Mouse (Mus musculus) urinary bladder, postnatal 25 days (tissue): Measurements from ENCODE around the gene Ror1.

ENCODE experiments used
- DNase-seq: peaks from one replicate; pipeline ENCODE4 v3.0.0; 2022; ENCODE audit warnings: low spot score

The Ror1 gene

DNA sequence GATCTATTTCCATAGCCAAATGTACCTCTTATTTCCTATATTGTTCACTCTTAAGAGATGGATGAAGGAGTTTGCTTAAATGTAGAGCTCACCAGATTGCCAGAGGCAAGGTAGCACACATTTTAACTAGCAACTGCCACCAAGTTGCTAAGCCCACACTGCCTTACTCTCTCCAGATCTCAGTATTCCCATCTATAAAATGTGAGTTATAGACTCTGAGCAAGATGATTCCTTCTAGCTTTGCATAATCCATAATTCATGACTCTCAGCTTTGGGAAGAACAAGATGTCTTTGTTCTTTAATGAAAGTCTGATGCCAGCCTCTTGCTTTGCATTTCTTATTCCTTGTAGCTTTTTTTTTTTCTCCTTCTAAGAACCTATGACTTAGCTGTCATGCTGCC, 64.6 kb downstream of the Ror1 start:
- DNase-seq = no peak

DNA sequence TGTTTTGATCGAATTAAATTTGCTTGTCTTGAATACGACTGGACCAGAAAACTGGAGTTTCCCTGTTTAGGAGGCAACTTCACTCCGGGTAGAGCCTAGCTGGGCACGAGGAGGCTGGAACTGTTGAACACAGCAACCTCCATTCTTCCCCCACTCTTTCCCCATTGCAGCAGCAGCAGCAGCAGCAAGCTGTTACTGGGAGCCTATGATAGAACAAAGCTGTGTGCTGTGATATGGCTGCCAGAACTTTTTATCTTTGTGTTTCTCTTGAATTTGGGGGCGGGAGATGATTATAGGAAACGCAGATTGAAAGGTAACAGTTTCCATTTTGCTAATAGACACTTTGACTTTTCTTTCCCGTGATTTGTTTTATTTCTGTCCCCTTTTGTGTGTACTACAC, 70.2 kb downstream of the Ror1 start:
- DNase-seq = no peak

DNA sequence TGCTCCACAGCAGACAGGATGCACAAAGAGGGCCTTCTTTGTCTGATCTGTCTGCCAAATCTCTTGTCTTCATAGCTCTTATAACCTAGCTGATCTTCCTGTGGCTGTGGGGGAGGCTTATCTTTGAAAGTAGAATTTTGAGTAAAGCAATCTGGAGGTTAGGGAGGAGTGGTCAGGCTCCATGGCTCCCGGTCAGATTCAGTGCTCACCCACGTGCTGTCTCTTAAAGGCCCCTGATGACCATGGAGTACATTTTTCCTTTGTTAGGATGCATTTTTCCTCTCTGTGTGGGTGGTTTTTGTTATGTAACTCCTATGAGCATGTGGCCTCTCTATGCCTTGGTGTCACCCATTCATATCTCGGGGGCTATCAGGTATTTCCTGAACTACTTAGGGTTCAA, 71.3 kb downstream of the Ror1 start:
- no peak for DNase-seq

DNA sequence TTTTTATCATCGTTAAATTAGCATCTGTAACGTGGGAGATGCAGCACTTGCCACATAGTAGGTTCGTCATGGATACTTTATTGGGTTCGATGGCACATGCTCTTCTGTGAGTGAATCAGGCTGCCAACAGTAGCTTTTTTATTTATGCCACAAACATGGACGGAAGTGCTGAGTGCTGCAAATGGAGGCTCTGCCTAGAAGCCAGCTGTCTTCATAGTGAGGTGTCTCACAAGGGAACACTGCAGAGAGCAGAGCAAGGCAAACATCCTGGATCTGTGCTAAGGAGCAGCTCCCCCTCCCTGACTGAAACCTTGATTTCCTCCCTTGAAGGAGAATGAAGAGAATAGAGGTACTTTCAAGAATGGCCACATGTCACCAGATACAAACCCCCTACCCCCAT, 74.1 kb downstream of the Ror1 start:
- no peak for DNase-seq

DNA sequence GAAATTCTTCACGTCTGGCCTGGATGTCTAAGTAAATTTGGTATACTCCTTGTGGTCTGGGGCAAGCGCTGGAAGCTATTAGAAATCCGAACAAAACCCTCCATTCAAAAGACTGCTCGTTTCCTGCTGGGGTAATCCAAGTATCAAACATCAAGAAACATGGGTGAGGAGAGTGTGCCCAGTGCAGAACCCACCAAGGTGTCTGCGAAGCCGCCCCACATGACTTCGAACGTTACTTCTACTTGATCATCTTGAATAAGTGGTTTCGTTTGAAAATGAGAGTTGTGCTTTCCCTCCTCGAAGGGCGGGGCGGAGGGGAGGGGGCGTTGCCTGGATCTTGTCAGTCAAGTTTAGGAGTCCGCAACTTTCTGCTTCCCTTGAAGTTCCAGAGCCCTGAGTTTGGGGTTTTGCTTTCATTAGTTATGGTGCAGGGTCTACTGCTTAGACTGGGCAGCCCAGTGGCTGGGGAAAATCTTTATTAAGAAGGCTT, 74.6 kb downstream of the Ror1 start:
- peak; percentile 12 for DNase-seq

DNA sequence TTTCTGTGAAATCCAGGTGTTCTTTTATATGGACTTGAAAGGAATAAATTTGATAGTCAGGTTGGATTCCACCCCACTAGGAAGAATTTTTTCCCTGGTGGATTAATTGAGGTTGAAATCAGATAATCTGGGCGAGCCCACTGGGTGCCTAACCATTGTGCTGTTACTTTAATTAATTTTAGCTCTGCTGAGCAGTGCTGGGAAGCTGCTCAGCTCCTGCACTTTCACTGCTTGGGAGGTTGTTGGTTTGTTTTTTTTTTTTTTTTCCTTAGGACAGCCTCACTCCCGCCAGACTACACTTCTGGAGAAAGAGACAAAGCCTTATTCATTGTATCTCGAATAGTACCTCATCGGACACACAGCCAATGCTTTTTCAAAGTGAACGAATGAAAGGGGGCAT, 75.2 kb downstream of the Ror1 start:
- DNase-seq = no peak

DNA sequence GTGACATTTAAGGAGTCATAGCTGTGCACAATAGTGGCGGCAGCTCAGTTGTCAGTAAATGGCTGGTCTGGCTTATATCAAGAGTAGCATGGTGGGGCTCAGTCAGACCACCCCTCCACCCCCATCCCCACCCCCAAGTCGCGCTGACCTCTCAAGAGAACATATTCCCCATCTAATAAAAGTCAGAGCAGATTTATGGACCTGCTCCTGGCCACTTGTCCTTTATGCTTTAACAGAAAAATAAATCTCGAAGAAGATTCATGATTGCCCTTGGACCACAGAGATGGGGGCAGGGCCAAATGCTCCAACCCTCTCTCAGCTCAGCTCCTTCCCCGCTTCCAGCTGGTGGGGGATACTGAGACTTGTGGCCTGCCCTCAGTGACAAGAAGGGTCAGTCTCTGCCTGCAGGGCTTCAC, 75.9 kb downstream of the Ror1 start:
- DNase-seq = no peak

DNA sequence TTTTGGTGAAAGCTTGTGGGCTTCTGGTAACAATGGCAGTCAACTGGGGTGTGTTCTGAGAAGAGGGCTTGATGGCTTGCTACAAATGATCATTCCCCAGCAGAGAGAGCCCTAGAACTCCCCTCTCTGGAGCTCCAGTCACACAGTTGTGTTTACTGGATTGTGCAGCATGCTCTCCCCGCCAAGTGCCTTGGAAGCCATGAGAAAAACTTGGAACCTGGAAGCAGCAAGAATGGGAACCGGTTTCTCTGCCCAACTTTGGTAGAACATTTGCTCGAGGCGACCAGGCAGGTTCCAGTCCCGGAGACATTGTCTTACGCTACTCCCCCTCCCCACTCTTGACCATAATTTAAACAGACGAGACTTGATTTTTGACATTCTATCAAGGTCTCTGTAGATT, 80.0 kb downstream of the Ror1 start:
- no peak for DNase-seq

DNA sequence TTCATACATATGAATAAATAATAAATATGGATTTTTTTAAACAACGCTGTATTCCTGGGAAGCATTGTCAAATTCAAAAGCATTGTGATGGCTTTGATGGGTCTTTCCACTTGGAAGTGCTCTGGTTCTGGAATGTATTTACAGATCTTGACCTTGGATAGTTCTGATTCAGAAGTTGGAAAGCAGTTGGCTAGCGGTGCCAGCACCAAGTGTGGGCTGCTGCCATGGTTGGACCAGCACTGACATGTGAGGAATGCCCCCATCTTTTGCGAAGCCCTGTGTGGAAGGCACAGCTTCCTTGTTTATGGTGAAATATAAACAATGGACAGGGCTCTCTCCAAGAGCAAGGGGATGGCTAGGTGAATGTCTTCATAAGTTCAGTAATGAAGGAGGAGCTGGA, 82.7 kb downstream of the Ror1 start:
- DNase-seq = no peak

DNA sequence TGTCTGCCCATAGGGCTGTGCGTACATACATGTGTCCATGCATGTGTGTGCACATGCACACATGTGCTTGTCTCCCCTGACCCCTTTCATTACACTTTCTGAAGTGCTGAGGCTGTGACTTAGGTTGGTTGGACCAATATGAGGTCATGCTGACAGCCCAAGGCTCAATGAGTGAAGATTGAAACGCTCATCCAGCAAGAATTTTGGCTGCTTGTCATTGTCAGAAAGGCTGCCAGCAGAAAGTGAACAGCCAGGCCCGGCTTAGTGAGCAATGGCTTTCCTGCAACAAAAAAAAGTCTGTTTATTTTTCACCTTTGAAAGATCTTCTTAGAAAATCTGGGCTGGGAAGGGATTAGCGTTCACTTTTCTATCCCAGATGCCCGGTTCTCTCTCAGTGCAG, 86.1 kb downstream of the Ror1 start:
- DNase-seq = peak; percentile 16

DNA sequence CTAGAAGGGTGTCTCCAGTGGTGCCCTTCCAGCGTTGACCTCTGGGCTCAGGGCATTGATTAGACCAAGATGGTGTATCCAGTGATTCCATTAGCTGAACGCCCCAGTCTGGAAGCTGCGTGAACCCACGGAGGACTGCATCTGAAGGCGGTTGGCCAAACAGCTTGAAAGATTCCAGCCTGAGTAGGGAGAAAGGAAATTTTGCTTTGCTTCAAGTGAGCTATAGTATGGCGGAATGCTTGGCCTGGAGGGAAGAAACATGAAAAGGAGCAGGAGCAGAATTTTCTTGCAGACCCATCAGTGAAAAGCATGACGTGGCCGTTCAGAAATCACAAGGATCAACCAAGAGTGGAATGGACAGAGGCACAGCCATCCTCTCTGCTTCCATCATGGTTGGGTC, 91.2 kb downstream of the Ror1 start:
- DNase-seq = no peak

DNA sequence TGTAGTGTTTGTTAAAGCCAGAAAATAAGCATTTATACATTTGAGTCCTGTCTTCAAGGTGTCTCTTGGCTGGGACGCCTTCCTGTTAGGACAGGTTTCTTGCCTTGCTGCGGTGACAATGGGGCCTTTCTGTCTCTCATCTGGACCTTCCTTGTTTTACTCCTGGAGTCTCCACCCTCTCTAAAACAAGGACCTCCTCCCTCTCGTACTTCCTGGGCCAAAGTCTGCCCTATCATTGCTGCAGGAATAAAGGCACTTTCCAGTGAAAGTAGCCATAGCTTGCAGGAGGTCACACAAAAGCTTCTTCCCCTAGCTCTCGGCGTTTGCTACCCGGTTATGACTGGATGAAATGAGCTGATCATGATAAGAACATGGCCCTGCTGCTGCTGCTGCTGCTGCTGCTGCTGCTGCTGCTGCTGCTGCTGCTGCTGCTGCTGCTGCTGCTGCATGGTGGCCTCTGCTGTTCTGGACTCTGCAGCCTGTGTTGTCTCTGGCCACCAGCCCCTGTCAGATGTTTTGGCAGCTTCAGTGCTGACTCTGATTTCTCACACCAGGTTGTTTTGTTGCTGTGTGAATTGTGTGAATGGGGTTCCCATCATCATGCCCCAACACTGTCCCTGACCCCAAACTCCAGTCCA, 92.1 kb downstream of the Ror1 start:
- DNase-seq = no peak

DNA sequence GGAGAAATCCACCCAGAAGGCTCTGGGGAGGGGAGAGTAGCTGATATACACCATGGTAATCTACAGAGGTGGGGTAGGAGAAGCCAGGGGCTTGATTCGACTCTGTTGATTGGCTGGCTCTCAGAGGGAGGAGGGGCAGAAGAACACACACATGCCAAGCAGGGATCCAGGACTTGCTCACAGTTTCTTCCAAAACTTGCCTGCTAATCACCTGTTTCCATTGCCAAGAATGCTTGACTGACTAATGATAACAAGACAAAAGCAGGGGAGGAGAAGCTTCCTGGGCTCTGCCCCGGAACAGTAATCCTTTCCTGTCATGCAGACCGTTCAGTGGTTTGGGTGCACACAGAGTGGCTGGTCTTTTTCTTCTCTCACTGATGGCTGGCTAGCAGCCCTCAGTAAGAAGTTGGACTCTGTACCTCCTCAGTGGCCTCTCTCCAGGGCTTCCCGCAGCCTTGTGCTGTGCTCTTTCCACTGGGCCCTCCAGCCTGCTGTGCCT, 92.7 kb downstream of the Ror1 start:
- no peak for DNase-seq

DNA sequence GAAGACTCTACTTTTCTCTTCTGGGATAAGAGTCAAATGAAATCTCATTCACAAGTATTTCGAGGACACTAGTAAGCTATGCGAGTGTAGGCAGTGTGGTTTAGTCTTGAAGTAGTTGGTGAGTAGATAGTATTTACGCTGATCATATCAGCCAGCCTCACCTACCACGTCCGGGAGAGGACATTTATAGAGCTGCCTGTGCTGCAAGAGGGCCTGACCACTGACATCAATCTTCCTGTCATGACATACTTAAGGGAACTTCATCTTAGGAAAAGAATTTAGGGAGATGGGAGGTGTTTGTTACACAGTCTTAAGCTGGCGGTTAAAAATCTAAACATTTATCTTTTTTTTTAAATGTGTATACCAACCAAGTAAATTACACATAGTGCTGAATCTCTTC, 95.9 kb downstream of the Ror1 start:
- no peak for DNase-seq

DNA sequence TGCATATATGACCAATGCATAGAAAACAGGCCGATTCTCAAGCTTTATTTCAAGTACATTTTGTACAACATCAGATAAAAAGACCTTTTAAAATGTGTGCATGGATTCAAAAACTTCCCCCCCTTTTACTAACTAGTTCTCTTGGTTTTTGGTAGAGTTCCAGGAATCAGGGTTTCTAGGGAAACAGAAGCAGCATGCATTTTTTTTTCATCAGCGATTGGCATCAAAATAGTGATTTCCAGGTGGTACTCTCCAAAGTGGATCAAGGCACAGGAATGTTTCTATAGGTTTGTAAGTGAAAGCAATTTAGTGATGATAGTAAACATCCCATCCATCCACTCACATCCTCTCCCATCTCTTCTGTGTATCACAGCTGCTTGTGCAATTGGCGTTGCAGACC, 98.5 kb downstream of the Ror1 start:
- no peak for DNase-seq

DNA sequence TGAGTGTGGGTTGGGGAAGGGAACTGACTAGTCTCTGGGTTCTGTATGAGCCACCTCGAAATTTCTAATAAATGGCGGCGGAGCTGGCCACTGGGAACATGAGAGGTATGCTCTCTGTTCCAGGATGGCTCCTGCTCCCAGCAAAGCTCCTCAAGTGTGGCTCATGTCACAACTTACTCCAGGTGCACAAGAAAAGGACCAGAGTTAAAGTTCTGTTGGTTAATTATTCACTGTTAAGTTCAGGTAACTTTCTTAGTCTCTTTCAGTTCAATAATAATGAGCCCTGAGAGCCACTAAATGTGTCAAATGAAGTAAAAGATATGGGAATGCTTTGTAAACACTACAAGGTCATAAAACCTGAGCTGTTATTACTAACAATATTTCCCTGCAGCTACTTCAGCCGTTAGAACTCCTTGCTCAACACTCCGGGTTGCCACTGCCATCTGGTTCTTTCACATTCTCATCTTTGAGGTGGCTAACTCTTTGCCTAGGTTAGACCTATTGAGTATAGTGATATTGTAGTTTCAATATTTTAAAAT, 100.7 kb downstream of the Ror1 start:
- no peak for DNase-seq

DNA sequence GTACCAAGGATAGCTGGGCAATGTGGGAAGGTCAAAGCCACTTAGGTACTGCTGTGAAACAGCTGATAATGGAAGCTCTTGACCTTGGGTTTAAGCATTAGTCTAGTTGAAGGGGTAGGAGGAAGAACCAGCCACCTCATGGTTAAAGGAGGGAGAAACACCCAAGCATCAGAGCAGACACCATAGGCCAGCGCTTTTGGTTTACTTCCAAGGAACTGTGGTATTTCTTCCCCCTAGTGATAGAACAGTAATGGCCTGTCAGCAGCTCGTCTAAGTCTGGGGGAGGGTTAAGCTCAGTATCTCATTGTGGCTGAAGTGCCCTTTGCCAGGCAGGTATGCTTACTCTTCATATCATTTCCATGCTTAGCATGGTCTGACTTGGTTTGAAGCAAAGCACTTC, 102.7 kb downstream of the Ror1 start:
- DNase-seq = no peak

DNA sequence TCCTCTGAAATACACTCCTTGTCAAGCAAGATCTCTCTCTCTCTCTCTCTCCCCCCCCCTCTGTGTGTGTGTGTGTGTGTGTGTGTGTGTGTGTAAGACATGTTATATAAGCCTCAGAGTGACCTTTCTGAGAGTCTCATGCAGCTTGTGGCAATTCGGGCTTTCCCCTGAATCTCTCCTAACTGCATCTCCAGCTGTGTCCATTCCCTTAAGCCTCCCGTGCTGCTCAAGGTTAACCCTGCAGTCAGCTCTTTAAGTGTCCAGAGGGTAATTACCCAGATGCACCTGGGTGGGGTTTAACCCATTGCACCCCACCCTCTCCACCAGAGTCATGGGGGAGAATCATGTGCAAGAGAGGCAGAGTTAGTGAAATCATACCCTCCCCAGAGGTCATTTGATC, 105.7 kb downstream of the Ror1 start:
- no peak for DNase-seq

DNA sequence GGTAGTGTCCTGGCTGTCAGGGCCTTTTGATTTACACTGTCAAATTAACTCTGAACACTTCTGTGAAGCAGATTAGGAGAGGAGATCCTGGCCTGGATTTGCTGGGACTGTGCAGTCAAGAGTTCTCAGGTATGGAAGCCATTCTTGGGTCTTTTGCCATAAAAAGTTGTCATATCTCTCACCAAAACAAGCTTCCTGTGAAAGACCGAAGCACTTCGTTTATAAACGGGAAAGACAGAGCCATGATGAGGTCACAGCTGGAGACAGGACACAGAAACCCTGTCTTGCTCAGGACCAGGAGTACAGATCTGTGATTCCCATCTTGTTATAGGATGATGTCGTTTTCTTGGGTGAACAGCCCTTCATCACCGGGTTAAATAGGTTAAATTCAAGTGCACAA, 107.5 kb downstream of the Ror1 start:
- no peak for DNase-seq

DNA sequence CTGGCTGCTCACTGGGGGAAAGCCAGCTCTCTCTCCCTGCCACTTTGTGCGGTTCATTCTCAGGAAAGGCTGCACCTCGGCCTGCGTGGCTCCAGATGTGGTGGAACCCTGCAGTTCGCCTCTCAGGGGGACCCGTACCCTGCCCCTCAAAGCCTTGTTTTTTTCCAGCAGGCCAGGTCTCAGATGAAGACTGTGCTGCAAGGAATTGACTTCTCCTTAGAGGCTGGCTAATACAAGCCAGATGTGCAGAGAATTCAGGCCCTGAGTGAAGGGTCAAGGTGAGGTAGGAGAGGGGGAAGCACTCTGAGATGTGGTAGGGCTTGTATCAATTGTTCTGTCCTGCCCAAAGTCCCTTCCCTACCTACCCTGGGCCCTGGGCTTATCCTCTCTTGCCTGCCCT, 108.1 kb downstream of the Ror1 start:
- DNase-seq = no peak

DNA sequence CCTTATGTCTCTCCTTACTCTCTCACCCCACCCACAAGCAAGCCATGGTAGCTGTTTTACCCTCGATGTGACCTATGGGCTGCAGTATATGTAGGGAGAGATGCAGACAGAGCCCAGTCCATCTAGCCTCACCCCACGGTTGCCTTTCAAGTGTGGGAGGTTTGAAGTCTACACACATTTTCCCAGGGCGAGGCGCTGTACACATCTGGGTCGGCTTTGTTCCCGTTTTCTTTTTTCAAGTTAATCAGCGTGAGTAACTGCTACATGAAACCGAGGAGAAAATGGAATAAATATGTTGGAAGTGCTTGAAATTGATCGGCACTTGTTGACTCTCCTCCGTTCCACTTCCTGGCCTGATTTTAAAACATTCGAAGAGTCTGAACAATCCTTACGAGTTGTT, 108.8 kb downstream of the Ror1 start:
- no peak for DNase-seq

DNA sequence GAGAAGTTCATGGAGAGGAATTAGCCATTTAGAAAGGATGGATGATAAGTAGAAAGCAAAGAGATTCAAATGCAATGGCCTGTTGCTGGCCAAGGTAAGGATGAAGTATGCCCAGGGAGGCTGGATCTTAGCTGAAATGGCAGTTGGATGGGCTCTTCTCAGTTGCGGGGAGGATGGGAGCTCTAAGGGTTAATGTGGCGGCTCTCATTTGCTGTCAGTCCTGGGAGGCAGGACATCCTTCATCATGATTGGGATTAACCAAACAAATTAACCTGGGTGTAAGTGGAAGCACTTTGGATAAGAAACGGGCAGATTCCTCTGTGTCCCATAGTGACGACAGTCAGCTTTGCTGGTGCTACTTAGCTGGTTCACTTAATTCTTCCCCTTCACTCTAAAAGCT, 112.5 kb downstream of the Ror1 start:
- DNase-seq = no peak

DNA sequence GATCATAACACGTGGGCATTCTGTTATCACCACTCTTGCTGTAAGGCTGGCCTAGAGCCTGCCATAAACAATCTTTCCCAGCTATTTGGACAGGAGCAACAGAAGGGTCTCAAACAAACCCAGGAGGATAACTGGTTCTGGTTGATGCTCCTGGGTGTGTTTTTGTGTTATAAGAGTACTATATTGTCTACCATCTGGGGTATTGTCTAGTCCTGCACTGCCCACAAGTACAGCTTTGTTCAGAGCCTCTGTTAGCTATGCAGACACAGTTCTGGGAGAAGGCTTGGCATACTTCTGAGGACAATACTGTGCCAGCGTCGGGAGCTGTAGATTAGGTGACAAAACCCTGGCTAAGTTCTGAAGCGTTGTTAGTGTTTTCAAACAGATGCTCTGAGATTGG, 113.5 kb downstream of the Ror1 start:
- no peak for DNase-seq

DNA sequence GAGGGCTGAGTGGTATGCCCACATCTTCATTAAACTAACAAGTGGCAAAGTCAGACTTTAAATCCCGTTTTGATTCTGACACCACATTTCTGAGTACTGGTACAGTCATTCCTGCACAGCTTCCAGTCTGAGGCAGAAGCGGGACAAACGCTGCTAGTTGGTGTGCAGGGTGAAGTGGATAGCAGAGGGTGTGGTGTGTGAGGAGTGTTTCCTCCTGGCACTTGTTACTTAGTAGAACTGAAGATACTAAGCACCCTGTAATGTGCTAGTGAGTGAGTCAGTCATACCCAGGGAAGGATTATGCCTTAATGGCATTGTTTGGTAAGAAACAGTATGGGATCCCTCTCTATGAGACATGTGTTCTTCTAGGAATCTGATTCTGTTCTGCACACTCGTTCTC, 115.7 kb downstream of the Ror1 start:
- no peak for DNase-seq
